Mouse (Mus musculus) T-helper 2 cell (primary cell): ENCODE measurements at regions not wholly inside any gene's neighbourhood (a gene's known extent, or its start where the extent isn't known, plus 50 kb on each side); places are given as distances from the start of the nearest gene placed in this dataset.

Experiments
- in situ Hi-C: fragments of 300-600 bp; cut with MboI, MseI; formaldehyde crosslinking; loops from one replicate; pipeline ENCODE4 v1.15.1; 2025; ENCODE audit warnings: high pct_unique_total_duplicates

DNA sequence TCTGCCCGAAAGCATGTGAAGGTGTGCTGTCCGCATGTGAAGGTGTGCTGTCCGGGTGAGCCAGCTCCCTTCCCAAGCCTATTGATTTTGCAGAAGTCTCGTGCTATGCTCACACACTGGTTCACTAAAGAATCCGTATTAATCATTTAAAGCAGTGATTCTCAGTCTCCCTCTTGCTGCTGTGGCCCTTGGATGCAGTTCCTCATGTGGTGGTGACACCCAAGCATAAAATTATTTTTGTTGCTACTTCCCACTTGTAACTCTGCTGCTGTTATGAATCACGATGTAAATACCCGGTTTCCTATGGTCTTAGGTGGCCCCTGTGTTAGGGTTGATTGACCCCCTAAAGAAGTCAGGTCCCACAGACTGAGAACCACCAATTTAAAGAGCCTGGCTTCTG lies 55.7 kb upstream of the Emb start:
- in situ Hi-C loops: loop anchor here (25.0 kb wide), 1 partner anchor 840 kb away; the partner anchor contains the start of gene Isl1

GRCm38 (mm10) chr13:117143828-117144227 lies 64.5 kb upstream of the Emb start:
- in situ Hi-C loops: no loop called here

DNA sequence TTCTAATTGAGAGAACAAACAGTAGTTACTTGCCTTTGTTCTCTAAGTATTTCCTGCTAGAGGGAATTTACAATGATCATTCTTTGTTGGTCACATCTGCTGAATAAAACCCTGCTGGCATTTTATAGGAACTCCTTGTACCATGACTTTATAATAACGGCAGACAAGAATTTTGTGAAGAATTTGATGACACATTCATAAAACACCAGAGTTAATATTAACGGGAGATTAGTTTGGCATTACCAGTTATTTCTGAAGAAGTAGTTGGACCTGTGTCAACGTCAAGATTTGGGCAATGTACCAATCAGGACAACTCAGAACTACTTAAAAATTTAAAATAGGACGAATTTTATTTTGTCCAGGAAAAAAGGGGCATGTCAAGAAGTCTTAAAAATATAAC lies 65.1 kb upstream of the Emb start:
- in situ Hi-C loops: no loop called here

- in situ Hi-C loops: no loop called here
Measured at GRCm38 (mm10) chr13:117134352-117134751, 74.0 kb upstream of the Emb start.

DNA sequence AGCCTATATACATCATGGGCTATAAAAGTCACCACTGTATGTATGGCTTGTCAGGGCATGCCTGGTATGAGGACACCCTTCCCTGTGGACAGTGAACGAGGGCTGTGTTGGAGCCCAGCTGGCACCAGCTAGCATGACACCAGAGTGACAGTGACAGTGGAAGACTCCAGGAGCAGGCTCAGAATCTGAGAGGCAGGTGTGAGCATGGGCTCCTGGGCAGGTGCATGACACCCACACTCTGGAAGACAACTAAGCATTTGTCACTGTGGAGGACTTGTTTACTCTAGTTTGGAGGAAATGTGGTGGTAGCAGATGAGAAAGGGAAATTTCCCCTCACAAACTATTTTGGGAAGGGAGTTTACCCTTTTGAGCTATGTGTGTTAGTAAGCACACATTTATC lies 76.2 kb upstream of the Emb start:
- in situ Hi-C loops: no loop called here

- in situ Hi-C loops: no loop called here
Measured at GRCm38 (mm10) chr13:117127813-117128549, 80.4 kb upstream of the Emb start.

- in situ Hi-C loops: no loop called here
Measured at GRCm38 (mm10) chr13:117127116-117127728, 81.1 kb upstream of the Emb start.

DNA sequence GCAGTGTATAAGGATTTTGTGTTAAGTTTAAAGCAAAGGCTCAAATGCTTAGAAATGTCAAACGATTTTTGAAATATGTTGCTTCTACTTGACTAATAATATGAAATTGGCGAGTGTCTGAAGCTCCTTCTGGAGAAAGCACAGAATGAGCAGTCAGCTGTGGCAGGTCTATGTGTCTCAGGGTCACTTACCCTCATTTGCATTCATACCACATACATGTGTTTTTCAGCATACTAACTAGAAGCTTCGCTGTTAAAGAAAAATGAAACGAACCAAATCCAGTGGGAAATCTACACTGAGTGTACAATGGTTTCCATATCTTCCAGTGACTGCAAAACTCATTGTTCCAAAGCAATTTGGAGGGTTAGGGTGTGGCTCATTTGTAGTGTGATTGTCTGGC lies 88.7 kb upstream of the Emb start:
- in situ Hi-C loops: no loop called here

DNA sequence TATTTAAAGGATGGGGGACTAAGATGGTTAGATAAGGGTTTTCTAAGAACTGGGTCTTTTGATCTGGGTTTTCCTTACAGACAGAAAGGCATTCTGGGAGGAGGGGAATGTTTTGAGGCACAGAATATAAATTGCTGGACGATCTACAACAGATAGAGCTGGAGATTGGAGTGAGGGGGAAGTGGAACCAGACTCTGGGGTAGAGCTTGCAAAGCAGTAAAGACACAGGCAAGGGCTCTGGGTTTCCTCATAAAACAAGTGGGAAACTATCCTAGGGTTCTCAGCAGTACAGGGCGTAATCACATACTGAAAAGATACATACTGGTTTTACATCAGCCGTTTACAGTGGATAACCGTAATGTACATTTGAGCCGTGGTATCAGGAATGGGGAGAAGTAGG lies 89.5 kb upstream of the Parp8 start:
- in situ Hi-C loops: no loop called here

GRCm38 (mm10) chr13:117112424-117112823 lies 87.1 kb upstream of the Parp8 start:
- in situ Hi-C loops: no loop called here

GRCm38 (mm10) chr13:117105151-117105660 lies 79.9 kb upstream of the Parp8 start:
- in situ Hi-C loops: no loop called here

- in situ Hi-C loops: no loop called here
Measured at GRCm38 (mm10) chr13:117094773-117095172, 69.4 kb upstream of the Parp8 start.

- in situ Hi-C loops: no loop called here
Measured at GRCm38 (mm10) chr13:117088629-117089028, 63.3 kb upstream of the Parp8 start.

GRCm38 (mm10) chr13:117082758-117083157 lies 57.4 kb upstream of the Parp8 start:
- in situ Hi-C loops: no loop called here

DNA sequence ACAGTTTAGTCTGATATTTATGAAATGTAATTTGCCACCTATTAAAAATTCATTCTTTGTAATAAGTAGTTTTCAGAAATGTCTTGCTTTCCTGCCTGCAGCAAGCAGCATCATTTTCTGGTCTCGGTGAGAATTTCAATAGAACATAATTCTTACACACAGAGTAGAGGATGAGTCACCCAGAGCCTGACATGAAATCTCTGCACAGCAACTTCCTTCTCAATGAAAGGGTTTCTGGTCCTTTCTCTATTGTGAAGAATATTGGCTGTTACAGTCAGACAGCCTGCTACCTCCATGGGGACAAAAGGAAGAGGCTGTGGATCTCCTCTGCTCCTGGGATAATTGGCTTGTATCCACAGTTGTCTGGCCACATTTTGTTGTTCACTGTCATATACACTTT lies 54.0 kb upstream of the Parp8 start:
- in situ Hi-C loops: no loop called here
